Mouse (Mus musculus): ENCODE results near the gene Gm17093.
"Not testable (repeated sequence)": the region's sequence is repeated elsewhere in the genome, so short reads cannot be mapped to it uniquely, and the experiment has no call there.

The Gm17093 gene

GRCm38 (mm10) chr14:44517976-44518375 lies at the start of gene Gm17093:
Gm17093 (plus strand) TSS chr14:44518276.
- not testable (repeated sequence) for DNase-seq (ENCODE audit: extremely low read depth, insufficient read length, low spot score)

- DNase-seq (ENCODE audit: extremely low read depth, insufficient read length, low spot score), result not testable (repeated sequence)
These were observed 25.9 kb upstream of the Gm17093 start, which contains the start of gene BC061237 for GRCm38 (mm10) chr14:44492163-44492562. BC061237 (plus strand) TSS chr14:44492463.

GRCm38 (mm10) chr14:44547961-44548360 lies 29.9 kb downstream of the Gm17093 start:
- not testable (repeated sequence) for DNase-seq (ENCODE audit: extremely low read depth, insufficient read length, low spot score)
